Mouse (Mus musculus) spleen, adult 2 months (tissue): ENCODE measurements around the gene Agbl1.

ENCODE experiments used
- CTCF ChIP-seq: fragments of 200-500 bp; IDR thresholded peaks from 2 replicates; pipeline ENCODE4 v1.5.1; 2011; ENCODE audit warnings: mild to moderate bottlenecking, inconsistent platforms; ENCODE audit not compliant: insufficient read depth, insufficient read length, insufficient replicate concordance; ENCODE audit errors: extremely low read depth
- POLR2A ChIP-seq: fragments of 200-500 bp; IDR thresholded peaks from 2 replicates; pipeline ENCODE4 v1.6.1; 2011; ENCODE audit warnings: low read depth, low read length, inconsistent platforms

DNA sequence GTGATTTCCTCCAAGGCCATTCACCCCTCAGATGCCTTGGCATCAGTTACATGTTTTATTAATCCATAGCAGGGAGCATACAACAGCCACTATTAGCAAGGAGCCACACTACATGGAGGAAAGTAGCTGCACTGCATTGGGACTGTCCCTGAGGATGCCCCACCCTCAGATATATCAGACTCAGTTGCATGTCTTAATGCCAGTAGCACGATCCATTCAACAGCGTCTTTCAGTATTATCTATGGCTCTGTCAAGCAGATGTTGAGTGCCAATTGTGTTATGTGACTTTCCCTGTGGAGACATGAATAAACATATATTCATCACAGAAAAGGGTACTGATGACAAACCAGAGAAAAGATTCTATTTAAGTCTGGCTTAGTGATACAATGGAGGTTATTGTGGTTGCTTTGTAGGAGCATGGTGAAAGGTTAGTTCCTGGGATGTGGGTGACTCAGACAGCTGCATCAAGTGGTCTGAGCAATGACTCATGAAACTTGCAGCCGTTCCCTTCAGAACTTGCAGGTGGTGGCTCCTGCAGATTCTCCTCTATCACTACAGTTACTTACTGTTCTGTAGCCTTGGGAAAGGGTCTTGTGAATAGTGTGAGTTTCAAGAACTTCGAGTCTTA is 178.4 kb downstream of the Agbl1 start:
- no peak for TF ChIP-seq CTCF
- no peak for TF ChIP-seq POLR2A
